Mouse (Mus musculus): ENCODE measurements around the gene Mllt6. TPM values are rescaled to one million over a fixed set of nuclear protein-coding genes. Genes with fewer than 3 reads are reported as not detected.
A peak's percentile ranks its signal among the peaks of the same experiment; 100 is the strongest.
"Not testable (repeated sequence)": the region's sequence is repeated elsewhere in the genome, so short reads cannot be mapped to it uniquely, and the experiment has no call there.

The Mllt6 gene
- total RNA-seq, 1 experiment from 2014 or later = 37.0 TPM

DNA sequence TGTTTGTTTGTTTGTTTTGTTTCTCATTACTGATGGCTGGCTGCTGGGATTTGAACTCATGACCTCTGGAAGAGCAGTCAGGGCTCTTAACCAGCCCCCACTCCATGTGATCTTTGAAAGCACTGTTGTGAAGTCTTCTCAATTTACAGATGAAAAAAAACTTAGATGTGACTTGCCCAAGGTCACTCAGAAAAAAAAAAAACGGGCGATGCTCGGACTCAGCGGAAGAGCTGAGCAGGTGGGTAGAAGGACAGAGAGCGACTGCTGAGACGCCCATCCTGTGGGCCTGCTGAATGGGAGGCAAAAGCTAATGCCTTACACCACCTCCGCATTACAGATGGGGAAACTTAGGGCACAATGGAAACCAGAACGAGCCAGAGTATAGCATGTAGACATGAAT lies 33.5 kb downstream of the Mllt6 start:
- no peak for DNase-seq

GRCm38 (mm10) chr11:97697199-97697890 lies 34.1 kb downstream of the Mllt6 start:
- peak; percentile 11 for DNase-seq

GRCm38 (mm10) chr11:97697891-97698529 lies 34.8 kb downstream of the Mllt6 start:
- DNase-seq = peak; percentile 25

- peak; percentile 93 for DNase-seq
These were observed 35.8 kb downstream of the Mllt6 start for GRCm38 (mm10) chr11:97698741-97699611.

GRCm38 (mm10) chr11:97699626-97700002 lies 36.4 kb downstream of the Mllt6 start:
- peak; percentile 92 for DNase-seq

DNA sequence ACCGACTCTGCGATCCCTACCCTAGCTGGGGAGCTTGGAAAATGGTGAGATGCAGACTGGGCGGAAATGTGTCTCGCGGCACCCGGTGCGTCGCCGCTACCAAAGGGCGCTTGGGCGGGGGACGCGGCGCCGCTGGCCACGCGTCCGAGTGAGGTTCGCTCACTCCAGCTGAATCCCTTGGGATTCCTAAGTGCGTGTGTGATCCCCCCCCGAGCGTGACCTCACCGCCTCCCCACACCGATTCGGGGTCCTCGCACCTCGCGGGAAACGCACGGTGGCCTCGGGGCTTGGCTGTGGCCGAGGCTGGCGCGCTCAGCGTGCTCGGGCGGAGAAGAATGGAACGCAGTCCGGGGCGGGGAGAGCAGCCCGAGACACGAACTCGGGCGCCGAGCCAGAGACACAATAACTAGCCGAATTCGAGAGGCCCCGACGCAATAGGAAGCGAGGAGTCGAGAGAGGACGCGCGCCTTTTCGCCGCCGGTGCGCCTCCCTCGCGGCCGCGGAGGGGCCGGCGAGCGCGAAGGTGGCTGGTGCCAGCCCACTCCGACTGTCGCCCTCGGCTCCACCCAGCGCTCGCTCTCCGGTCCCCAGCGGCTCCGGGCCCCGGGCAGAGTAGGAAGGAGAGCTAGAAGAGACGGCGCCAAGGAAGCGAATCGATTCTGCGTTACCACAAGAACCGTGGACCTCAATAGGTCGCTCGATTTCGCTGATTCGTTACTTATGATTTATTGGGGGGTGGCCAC lies 37.0 kb downstream of the Mllt6 start, which contains the start of gene Pcgf2:
TSS of gene Pcgf2 (minus strand) at position 495 of the 743 bp plus-strand sequence.
- peak; percentile 90 for DNase-seq

GRCm38 (mm10) chr11:97700746-97701580 lies 37.7 kb downstream of the Mllt6 start:
- DNase-seq = peak; percentile 61

- no peak for DNase-seq
These were observed 38.6 kb downstream of the Mllt6 start for GRCm38 (mm10) chr11:97701581-97702392.

DNA sequence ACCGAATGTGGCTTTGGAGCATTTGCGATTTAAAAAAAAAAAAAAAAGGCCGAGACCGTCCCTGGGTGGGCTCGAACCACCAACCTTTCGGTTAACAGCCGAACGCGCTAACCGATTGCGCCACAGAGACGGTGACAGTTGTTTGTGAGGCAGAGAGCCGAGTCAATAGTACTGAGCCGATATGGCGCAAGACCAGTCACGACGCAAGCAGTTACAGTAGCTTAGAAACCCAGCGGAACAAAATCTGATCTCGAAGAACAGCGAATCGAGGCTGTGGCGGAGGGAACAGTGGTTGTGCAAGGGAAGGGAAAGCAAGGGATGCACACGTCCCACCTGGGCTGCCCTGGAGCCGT lies 39.2 kb downstream of the Mllt6 start:
- DNase-seq = peak; percentile 93

- peak; percentile 99 for DNase-seq
These were observed 40.0 kb downstream of the Mllt6 start, which contains the start of gene Psmb3 for GRCm38 (mm10) chr11:97703039-97703826. Gene Psmb3, plus strand, starts transcription at chr11:97703399.

- not testable (repeated sequence) for DNase-seq
These were observed 46.9 kb downstream of the Mllt6 start for GRCm38 (mm10) chr11:97710067-97710466.

DNA sequence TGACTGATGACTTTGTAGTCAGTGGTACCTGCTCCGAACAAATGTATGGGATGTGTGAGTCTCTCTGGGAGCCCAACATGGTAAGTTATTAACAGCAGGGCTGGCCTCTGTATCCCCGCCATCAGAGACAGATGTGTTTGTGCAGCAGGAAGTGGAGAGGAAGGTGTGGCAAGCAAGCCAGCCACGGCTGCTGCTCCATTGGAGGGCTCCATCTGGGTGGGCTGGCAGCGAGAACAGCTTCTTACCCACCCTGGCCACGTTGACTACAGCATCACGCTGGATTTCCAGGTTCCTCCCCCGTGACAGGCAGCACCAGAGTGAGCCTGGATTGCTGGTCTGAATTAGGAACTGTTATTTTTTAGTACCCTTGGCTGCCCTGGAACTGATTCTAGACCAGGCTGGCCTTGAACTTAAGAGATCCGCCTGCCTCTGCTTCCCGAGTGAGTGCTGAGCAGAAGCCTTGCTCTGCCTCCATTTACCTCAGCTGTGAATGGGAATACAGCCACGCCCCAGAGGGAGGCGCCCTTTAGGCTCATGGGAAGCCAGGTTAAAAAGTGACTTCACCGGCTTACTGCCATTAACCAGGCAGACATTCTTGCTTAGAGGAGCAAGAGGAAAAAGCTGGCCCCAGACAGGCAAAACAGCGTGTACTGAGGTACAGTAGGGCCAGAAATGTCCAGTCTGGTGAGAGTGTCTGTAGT lies 48.1 kb downstream of the Mllt6 start:
- no peak for DNase-seq

- DNase-seq = no peak
These were observed 49.1 kb downstream of the Mllt6 start for GRCm38 (mm10) chr11:97712286-97712685.

DNA sequence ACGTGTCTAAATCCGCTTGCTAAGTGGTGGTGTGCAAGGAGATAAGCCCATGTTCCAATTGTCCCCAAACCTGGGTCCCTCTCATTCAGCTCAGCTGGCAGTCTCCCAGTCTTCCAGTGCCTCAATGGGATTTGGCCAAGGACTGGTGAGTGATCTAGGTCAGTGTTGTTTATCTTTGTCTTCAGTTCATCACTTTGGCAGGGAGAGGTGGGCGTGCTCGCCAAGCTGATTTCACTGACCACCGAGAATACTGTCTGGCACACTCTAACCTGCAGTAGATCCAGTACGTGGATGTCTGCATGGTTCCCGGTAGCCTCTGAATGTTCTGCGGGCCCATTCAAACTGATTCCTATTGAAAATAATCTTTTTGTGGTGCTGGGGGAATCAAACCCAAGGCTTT lies 50.7 kb downstream of the Mllt6 start:
- peak; percentile 81 for DNase-seq

GRCm38 (mm10) chr11:97714356-97714755 lies 51.1 kb downstream of the Mllt6 start:
- no peak for DNase-seq

DNA sequence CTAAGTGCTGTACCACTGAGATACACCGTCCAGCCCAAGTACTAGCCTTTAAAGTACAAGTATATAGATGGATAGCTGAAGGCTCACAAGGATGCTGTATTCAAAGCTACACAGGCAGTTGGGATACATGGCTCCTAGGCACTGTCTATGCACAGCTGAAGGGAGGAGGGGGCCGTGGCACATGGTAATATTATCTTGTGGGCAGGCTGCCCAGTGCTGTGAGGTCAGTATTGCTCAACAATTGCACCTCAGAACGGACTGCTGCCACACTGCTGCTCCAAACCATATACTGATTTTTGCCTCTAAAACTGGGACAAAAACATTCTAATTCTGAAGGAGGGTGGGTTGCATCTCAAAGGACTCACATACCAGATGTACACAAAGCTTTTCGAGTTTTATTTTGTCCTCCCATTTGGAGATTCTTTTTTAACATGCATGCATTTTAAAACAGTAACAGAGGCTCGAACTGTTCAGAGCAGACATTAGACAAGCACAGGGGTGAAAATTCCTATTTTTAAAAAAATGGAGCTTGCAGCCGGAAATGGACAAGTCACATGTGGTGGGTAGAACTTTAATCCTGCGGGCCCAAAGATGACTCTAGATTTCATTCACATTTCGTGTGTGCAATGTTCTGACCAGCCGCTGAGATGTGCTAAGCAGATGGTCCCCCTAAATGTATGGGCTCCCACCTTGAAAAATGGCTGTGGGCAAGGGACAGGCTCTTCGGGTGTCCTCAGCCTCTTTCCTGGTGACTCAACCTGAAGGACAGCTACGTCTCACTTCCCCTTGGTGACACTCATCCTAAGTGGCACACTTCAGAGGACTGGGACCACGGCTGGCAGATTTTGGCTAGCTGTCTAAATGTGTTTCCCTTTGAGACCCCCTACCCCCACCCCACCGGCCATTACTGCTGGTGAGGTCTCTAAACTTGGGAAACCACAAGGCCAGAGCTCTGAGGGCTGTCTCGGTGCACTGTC lies 51.9 kb downstream of the Mllt6 start:
- DNase-seq = peak; percentile 71

GRCm38 (mm10) chr11:97716021-97716420 lies 52.8 kb downstream of the Mllt6 start:
- DNase-seq = no peak
